Mouse (Mus musculus) embryonic facial prominence, embryonic 13.5 days (tissue): ENCODE data around the gene Cdc14a. TPM values are rescaled to one million over a fixed set of nuclear protein-coding genes. Genes with fewer than 3 reads are reported as not detected.
A peak's percentile ranks its signal among the peaks of the same experiment; 100 is the strongest.

Experiments used
- ATAC-seq: fragments of 200-750 bp; cut with Nextera tagmentation; 2 replicates; pipeline ENCODE4 v1.8.0; 2017; ENCODE audit warnings: low read depth; ENCODE audit not compliant: insufficient number of reproducible peaks, insufficient read depth, low FRiP score, low TSS enrichment
- H3K27ac ChIP-seq: fragments of 300-500 bp; sonication (generic); 2 replicates; pipeline ENCODE4 v1.5.1; 2015; ENCODE audit warnings: moderate library complexity, mild to moderate bottlenecking, inconsistent platforms
- H3K27me3 ChIP-seq: fragments of 300-500 bp; sonication (generic); 2 replicates; pipeline ENCODE4 v1.6.1; 2015; ENCODE audit warnings: mild to moderate bottlenecking, inconsistent platforms
- H3K36me3 ChIP-seq: fragments of 300-500 bp; sonication (generic); 2 replicates; pipeline ENCODE4 v1.6.1; 2015; ENCODE audit warnings: mild to moderate bottlenecking, inconsistent platforms
- H3K4me1 ChIP-seq: fragments of 300-500 bp; sonication (generic); 2 replicates; pipeline ENCODE4 v1.6.1; 2015; ENCODE audit warnings: inconsistent platforms
- H3K4me2 ChIP-seq: fragments of 300-500 bp; sonication (generic); 2 replicates; pipeline ENCODE4 v1.6.1; 2015; ENCODE audit warnings: moderate library complexity, mild to moderate bottlenecking, inconsistent platforms
- H3K4me3 ChIP-seq: fragments of 300-500 bp; sonication (generic); 2 replicates; pipeline ENCODE4 v1.5.1; 2015; ENCODE audit warnings: mild to moderate bottlenecking, inconsistent platforms
- H3K9ac ChIP-seq: fragments of 300-500 bp; sonication (generic); 2 replicates; pipeline ENCODE4 v1.6.1; 2015; ENCODE audit warnings: mild to moderate bottlenecking, inconsistent platforms
- H3K9me3 ChIP-seq: fragments of 300-500 bp; sonication (generic); 2 replicates; pipeline ENCODE4 v1.6.1; 2016; ENCODE audit warnings: inconsistent platforms
- WGBS: fragments of 180-500 bp; shearing (Covaris S2); methylation state at CpG from one replicate; pipeline ENCODE4 v1.1.7; 2015; ENCODE audit warnings: mixed read lengths; 5-methylcytosine and 5-hydroxymethylcytosine counted together
- polyA plus RNA-seq: library from polyadenylated mRNA; unstranded; fragments of >200 nt; fragmentation: Nextera tagmentation; extraction: Ambion mirVana; gene quantifications from 2 replicates; pipeline ENCODE4 v1.2.1, GENCODE M21; 2015

The Cdc14a gene
- polyA plus RNA-seq, 1 experiment from 2014 or later: 9.6 TPM

GRCm38 (mm10) chr3:116337840-116338239 lies 86.0 kb downstream of the Cdc14a start:
- H3K9ac ChIP-seq: no peak overlapping the region
- H3K4me1 ChIP-seq: no peaks in the 10 kb centered on the region
- ATAC-seq: no peak
- H3K36me3 ChIP-seq: peaks cover 7% of the 10 kb centered on the region
- no peaks in the 10 kb centered on the region for H3K9me3 ChIP-seq
- no peaks in the 10 kb centered on the region for H3K27me3 ChIP-seq
- H3K27ac ChIP-seq: no peak overlapping the region
- WGBS: 90% methylated on average over 5 of the region's 5 CpGs
- H3K4me3 ChIP-seq: no peak overlapping the region
- H3K4me2 ChIP-seq: no peak overlapping the region

GRCm38 (mm10) chr3:116335036-116335435 lies 88.8 kb downstream of the Cdc14a start:
- no peak for ATAC-seq
- 86% methylated on average over 4 of the region's 4 CpGs for WGBS

GRCm38 (mm10) chr3:116333711-116334110 lies 90.1 kb downstream of the Cdc14a start:
- H3K9ac ChIP-seq: no peak overlapping the region
- H3K36me3 ChIP-seq: no peaks in the 10 kb centered on the region

More at GRCm38 (mm10) chr3:116335036-116335435, 88.8 kb downstream of the Cdc14a start:
- Histone ChIP-seq H3K4me2 (no peak overlapping the region), H3K36me3 (no peaks in the 10 kb centered on the region), H3K4me1 (no peaks in the 10 kb centered on the region), H3K27me3 (no peaks in the 10 kb centered on the region), H3K27ac (no peak overlapping the region), H3K4me3 (no peak overlapping the region), H3K9ac (no peak overlapping the region), H3K9me3 (no peaks in the 10 kb centered on the region)

GRCm38 (mm10) chr3:116333229-116333628 lies 90.6 kb downstream of the Cdc14a start:
- Histone ChIP-seq H3K4me3 (no peak overlapping the region), H3K27me3 (no peaks in the 10 kb centered on the region), H3K36me3 (no peaks in the 10 kb centered on the region; the same call in 1 of the 2 replicates), H3K4me2 (no peak overlapping the region), H3K9me3 (no peaks in the 10 kb centered on the region), H3K9ac (no peak overlapping the region), H3K4me1 (no peaks in the 10 kb centered on the region), H3K27ac (no peak overlapping the region)
- ATAC-seq: no peak
- 17% methylated on average over 7 of the region's 7 CpGs for WGBS

More at GRCm38 (mm10) chr3:116333711-116334110, 90.1 kb downstream of the Cdc14a start:
- WGBS: 89% methylated on average over 6 of the region's 6 CpGs
- Histone ChIP-seq H3K27ac (no peak overlapping the region), H3K4me3 (no peak overlapping the region), H3K27me3 (no peaks in the 10 kb centered on the region), H3K4me1 (no peaks in the 10 kb centered on the region), H3K9me3 (no peaks in the 10 kb centered on the region), H3K4me2 (no peak overlapping the region)
- no peak for ATAC-seq

GRCm38 (mm10) chr3:116331811-116332464 lies 91.9 kb downstream of the Cdc14a start:
- H3K4me2 ChIP-seq: no peak overlapping the region
- no peak overlapping the region for H3K27ac ChIP-seq
- H3K9ac ChIP-seq: no peak overlapping the region
- no peak for ATAC-seq
- no peaks in the 10 kb centered on the region; the same call in 1 of the 2 replicates for H3K36me3 ChIP-seq
- H3K27me3 ChIP-seq: no peaks in the 10 kb centered on the region
- peaks cover 1% of the 10 kb centered on the region for H3K4me1 ChIP-seq
- no peak overlapping the region for H3K4me3 ChIP-seq
- H3K9me3 ChIP-seq: no peaks in the 10 kb centered on the region
- WGBS: 43% methylated on average over 8 of the region's 8 CpGs

- H3K27me3 ChIP-seq: no peaks in the 10 kb centered on the region
- H3K9ac ChIP-seq: no peak overlapping the region
- no peaks in the 10 kb centered on the region; the same call in 1 of the 2 replicates for H3K36me3 ChIP-seq
- WGBS: 77% methylated on average over 8 of the region's 8 CpGs
- peaks cover 3% of the 10 kb centered on the region for H3K4me1 ChIP-seq
- H3K4me3 ChIP-seq: no peak overlapping the region
- H3K4me2 ChIP-seq: no peak overlapping the region
- ATAC-seq: no peak
- no peaks in the 10 kb centered on the region for H3K9me3 ChIP-seq
- H3K27ac ChIP-seq: no peak overlapping the region
These were observed 93.9 kb downstream of the Cdc14a start for GRCm38 (mm10) chr3:116329976-116330375.

- Histone ChIP-seq H3K4me3 (no peak overlapping the region), H3K9ac (no peak overlapping the region), H3K36me3 (no peaks in the 10 kb centered on the region; the same call in 1 of the 2 replicates), H3K9me3 (no peaks in the 10 kb centered on the region), H3K4me2 (no peak overlapping the region), H3K27me3 (no peaks in the 10 kb centered on the region), H3K27ac (no peak overlapping the region), H3K4me1 (peaks cover 3% of the 10 kb centered on the region)
- ATAC-seq: no peak
- 81% methylated on average over 18 of the region's 18 CpGs for WGBS
These were observed 94.6 kb downstream of the Cdc14a start for GRCm38 (mm10) chr3:116329023-116329762.

GRCm38 (mm10) chr3:116327616-116328004 lies 96.2 kb downstream of the Cdc14a start:
- Histone ChIP-seq H3K27me3 (no peaks in the 10 kb centered on the region), H3K27ac (no peak overlapping the region), H3K36me3 (no peaks in the 10 kb centered on the region; the same call in 1 of the 2 replicates), H3K4me1 (peaks cover 3% of the 10 kb centered on the region), H3K9ac (no peak overlapping the region), H3K9me3 (no peaks in the 10 kb centered on the region), H3K4me2 (peak overlapping the region; percentile 66), H3K4me3 (no peak overlapping the region)
- ATAC-seq: no peak
- WGBS: 46% methylated on average over 10 of the region's 10 CpGs

- ATAC-seq: peak; percentile 53; the same call in 1 of the 2 replicates
- WGBS: 5% methylated on average over 23 of the region's 23 CpGs
- no peak overlapping the region for H3K27ac ChIP-seq
- peak overlapping the region; percentile 28 for H3K4me3 ChIP-seq
- H3K9ac ChIP-seq: peak overlapping the region; percentile 59
- H3K4me2 ChIP-seq: peak overlapping the region; percentile 66
- H3K36me3 ChIP-seq: no peaks in the 10 kb centered on the region; the same call in 1 of the 2 replicates
- H3K9me3 ChIP-seq: no peaks in the 10 kb centered on the region
- no peaks in the 10 kb centered on the region for H3K27me3 ChIP-seq
- peaks cover 3% of the 10 kb centered on the region for H3K4me1 ChIP-seq
These were observed 96.7 kb downstream of the Cdc14a start for GRCm38 (mm10) chr3:116327001-116327615.

- WGBS: 81% methylated on average over 2 of the region's 2 CpGs
- H3K36me3 ChIP-seq: no peaks in the 10 kb centered on the region; the same call in 1 of the 2 replicates
- ATAC-seq: no peak
- H3K4me3 ChIP-seq: no peak overlapping the region
- H3K27ac ChIP-seq: no peak overlapping the region
- H3K4me2 ChIP-seq: no peak overlapping the region
- H3K27me3 ChIP-seq: no peaks in the 10 kb centered on the region
- H3K9me3 ChIP-seq: no peaks in the 10 kb centered on the region
- no peak overlapping the region for H3K9ac ChIP-seq
- peaks cover 3% of the 10 kb centered on the region for H3K4me1 ChIP-seq
These were observed 98.3 kb downstream of the Cdc14a start for GRCm38 (mm10) chr3:116325501-116325900.

GRCm38 (mm10) chr3:116319696-116320095 lies 104.1 kb downstream of the Cdc14a start:
- Histone ChIP-seq H3K27me3 (no peaks in the 10 kb centered on the region), H3K4me3 (no peak overlapping the region), H3K9ac (no peak overlapping the region), H3K27ac (no peak overlapping the region), H3K36me3 (peaks cover 5% of the 10 kb centered on the region; the same call in 1 of the 2 replicates), H3K4me1 (no peaks in the 10 kb centered on the region), H3K4me2 (no peak overlapping the region), H3K9me3 (no peaks in the 10 kb centered on the region)
- ATAC-seq: no peak
- 97% methylated on average over 5 of the region's 5 CpGs for WGBS
